In genomic region chr3:65449176-65449575, GRCm38 (mm10) we compare ENCODE assay signal across 14 mouse cellular contexts.
"Had no signal": no experiment of that assay in that cellular context is flagged by ENCODE, and none has a peak within 500 bp of the region (broad histone marks: within the 10 kb centered on the region; RNA-seq: fewer than 3 reads in every experiment).

No protein-coding gene starts in this region.

- ATAC-seq: hindbrain, embryonic 16.5 days; inflammation-experienced regulatory T-cells, adult 6 months; intestine, embryonic 15.5 days; intestine, postnatal 0 days had no signal

- DNase-seq: heart, adult 18-20 months; heart, postnatal 10 days; heart, postnatal 4 days; kidney, adult 18-20 months; kidney, adult 8-10 months; kidney, postnatal 10 days; kidney, postnatal 25 days; kidney, postnatal 4 days; liver; liver, embryonic 13.5 days had no signal
